Mouse (Mus musculus): ENCODE results near the gene Taar3. TPM values are rescaled to one million over a fixed set of nuclear protein-coding genes. Genes with fewer than 3 reads are reported as not detected.

The Taar3 gene
- total RNA-seq, 2 experiments from 2014 or later, result not detected

DNA sequence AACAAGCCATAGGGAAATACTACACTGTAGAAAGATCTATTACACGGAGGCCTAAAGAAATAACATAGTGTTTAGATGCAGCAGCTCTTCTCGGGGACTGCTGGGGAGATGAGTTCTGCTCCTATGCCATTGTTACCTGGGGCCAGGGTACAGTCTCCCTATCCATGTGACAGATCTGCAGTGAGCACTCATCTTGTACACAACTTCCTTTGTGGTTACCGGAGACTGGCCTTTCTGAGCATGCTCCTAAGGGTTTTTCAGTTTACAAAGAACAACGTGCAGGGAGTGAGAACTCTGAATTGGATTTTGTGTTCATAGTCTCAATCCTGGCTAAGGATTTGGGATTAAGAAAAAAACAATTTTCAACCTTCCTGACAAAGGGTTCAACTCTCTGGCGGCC is 37.1 kb downstream of the Taar3 start:
- intact Hi-C loops (cut with DNase I), result no loop called here
- no peak for DNase-seq (ENCODE audit: low spot score in 2 of 2)

GRCm38 (mm10) chr10:23993381-23993780 is 44.0 kb downstream of the Taar3 start, which contains the start of gene Taar7a:
Gene Taar7a, minus strand, starts transcription at chr10:23993481.
- intact Hi-C loops (cut with DNase I), result no loop called here

GRCm38 (mm10) chr10:23999639-24000038 is 50.3 kb downstream of the Taar3 start, which contains the start of gene Taar7b:
Gene Taar7b, plus strand, starts transcription at chr10:23999939.
- no peak for DNase-seq (ENCODE audit: low spot score in 2 of 2)
- intact Hi-C loops (cut with DNase I), result no loop called here

More at GRCm38 (mm10) chr10:23993381-23993780, 44.0 kb downstream of the Taar3 start, which contains the start of gene Taar7a:
- DNase-seq (ENCODE audit: low spot score in 2 of 2), result no peak

Other genes starting within 250 kb of the Taar3 start
- 100 to 1,000 TPM; 181 to 221 TPM for gene Rps12, start 162.3 kb upstream of the Taar3 start, total RNA-seq (2021)
- 10 to 100 TPM; 24.1 to 24.7 TPM for gene Slc18b1, start 152.6 kb upstream of the Taar3 start, total RNA-seq (2021)
- gene Vnn3, start 98.1 kb upstream of the Taar3 start, total RNA-seq (2021), result under 1 TPM in 1 of 2 experiments, not detected in 1; 0.25 TPM
- gene Vnn1, start 54.9 kb upstream of the Taar3 start, total RNA-seq (2021), result under 1 TPM in 1 of 2 experiments, not detected in 1; 0.23 TPM
- not detected for gene Taar1, start 29.2 kb upstream of the Taar3 start, total RNA-seq (2021)
- gene Taar2, start 11.0 kb upstream of the Taar3 start, total RNA-seq (2021), result not detected
- gene Taar4, start 10.9 kb downstream of the Taar3 start, total RNA-seq (2021), result not detected
- not detected for gene Taar5, start 21.1 kb downstream of the Taar3 start, total RNA-seq (2021)
- gene Taar6, start 36.1 kb downstream of the Taar3 start, total RNA-seq (2021), result not detected
- gene Taar7a, start 43.9 kb downstream of the Taar3 start, total RNA-seq (2021), result not detected
- not detected for gene Taar7b, start 50.4 kb downstream of the Taar3 start, total RNA-seq (2021)
- gene Taar7d, start 77.7 kb downstream of the Taar3 start, total RNA-seq (2021), result not detected
- not detected for gene Taar7e, start 88.1 kb downstream of the Taar3 start, total RNA-seq (2021)
- gene Taar7f, start 100.0 kb downstream of the Taar3 start, total RNA-seq (2021), result not detected
- gene Taar8a, start 126.9 kb downstream of the Taar3 start, total RNA-seq (2021), result not detected
- not detected for gene Taar8b, start 142.7 kb downstream of the Taar3 start, total RNA-seq (2021)
- gene Taar8c, start 152.4 kb downstream of the Taar3 start, total RNA-seq (2021), result not detected
- not detected for gene Taar9, start 160.0 kb downstream of the Taar3 start, total RNA-seq (2021)
- 100 to 1,000 TPM; 128 to 129 TPM for gene Stx7, start 199.7 kb downstream of the Taar3 start, total RNA-seq (2021)

Measured in left cerebral cortex, postnatal 25 days (tissue).